Mouse (Mus musculus) thymus, adult 2 months (tissue): ENCODE results near the gene Prdx5.

ENCODE experiments used
- CTCF ChIP-seq: fragments of 200-500 bp; IDR thresholded peaks from 2 replicates; pipeline ENCODE4 v1.5.1; 2012; ENCODE audit warnings: mild to moderate bottlenecking, control low read depth, low read length, moderate library complexity, borderline replicate concordance; ENCODE audit not compliant: control insufficient read depth, poor library complexity, insufficient read depth; ENCODE audit errors: extremely low read depth
- POLR2A ChIP-seq: fragments of 200-500 bp; IDR thresholded peaks from 2 replicates; pipeline ENCODE4 v1.6.1; 2012; ENCODE audit warnings: mild to moderate bottlenecking, low read length, control low read depth, moderate library complexity; ENCODE audit not compliant: control insufficient read depth, poor library complexity, insufficient read depth; ENCODE audit errors: extremely low read depth

DNA sequence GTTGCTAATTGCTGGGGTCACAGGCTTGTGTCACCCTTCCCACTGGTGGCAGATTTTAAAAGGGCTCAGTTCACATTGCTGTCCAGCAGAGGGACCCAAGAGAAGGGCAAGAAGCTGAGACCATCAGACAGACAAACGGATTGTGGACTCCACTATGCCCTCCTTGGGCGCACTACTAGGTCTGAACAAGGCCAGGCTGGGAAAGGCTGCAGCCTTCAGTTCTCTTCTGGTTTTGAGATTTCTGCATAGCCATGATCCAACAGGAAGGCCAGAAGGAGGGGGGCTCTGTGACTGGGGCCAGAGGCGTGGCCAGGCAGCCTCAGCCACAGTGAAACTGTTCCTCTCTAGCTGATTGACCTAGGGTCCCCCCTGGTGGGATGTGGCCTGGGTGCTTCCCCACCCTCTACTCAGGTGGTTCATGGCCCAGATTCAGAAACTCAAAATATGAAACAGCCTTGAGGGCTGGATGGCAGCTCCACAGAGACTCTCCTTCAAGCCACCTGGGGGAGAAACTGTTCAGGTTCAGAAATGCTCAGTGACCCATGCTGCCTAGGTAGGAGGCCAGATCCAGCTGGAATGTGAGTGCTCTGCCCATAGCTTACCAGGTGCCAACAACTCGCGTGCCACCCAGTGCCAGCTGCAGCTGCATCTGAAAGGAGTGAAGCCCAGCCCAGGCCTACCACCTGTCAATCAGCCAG is 38.2 kb downstream of the Prdx5 start:
- TF ChIP-seq CTCF = peak; percentile 41; the same call in 1 of the 2 replicates
- TF ChIP-seq POLR2A = 0 out of 2 replicates have a peak, but pooled peaks have one; percentile 13
